Mouse (Mus musculus): ENCODE data around the gene Sptb. TPM values are rescaled to one million over a fixed set of nuclear protein-coding genes. Genes with fewer than 3 reads are reported as not detected.

The Sptb gene
- polyA plus RNA-seq, 1 experiment from 2014 or later: 0.91 TPM

DNA sequence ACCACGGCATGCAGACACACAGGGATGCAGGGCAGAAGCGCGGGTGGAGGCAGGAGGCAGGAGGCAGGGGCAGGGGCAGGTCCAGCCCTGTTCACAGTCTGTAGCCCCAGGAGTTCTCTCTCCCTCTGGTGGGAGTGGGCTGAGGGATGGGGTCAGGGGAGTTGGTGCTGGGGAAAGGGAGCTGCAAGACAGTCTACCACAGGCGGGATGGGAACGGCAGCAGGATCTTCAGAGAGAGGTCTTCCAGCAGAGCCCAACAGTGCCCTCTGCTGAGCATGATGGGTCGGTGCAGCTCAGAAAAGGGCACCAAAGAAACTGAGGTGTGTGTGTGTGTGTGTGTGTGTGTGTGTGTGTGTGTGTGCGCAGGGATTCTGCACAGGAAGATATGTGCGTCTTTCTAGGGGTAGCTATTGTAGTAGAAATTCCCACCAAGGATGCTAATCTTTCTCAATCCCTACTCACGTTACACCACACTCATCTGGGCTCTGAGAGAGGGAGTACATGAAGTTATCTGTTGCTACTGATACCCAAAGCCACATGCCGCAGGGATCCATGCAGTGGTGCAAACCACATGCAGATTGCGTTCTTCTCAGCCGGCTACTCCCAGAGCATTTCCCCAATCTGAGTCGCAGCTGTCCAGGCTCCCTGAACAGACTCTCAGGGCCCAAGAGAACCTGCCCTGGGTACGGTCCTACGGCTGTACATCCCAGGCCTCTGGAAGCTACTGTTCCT, 113.9 kb downstream of the Sptb start:
- no peak for ATAC-seq (ENCODE audit: borderline replicate concordance, extremely low read depth, low FRiP score, low TSS enrichment)
- Histone ChIP-seq H3K27ac (no peak overlapping the region), H3K9ac (no peak overlapping the region), H3K27me3 (no peaks in the 10 kb centered on the region; the same call in 1 of the 2 replicates), H3K4me3 (no peak overlapping the region), H3K4me2 (no peak overlapping the region), H3K4me1 (peaks cover 18% of the 10 kb centered on the region), H3K9me3 (no peaks in the 10 kb centered on the region), H3K36me3 (no peaks in the 10 kb centered on the region)
- WGBS: 52% methylated on average over 15 of the region's 15 CpGs

DNA sequence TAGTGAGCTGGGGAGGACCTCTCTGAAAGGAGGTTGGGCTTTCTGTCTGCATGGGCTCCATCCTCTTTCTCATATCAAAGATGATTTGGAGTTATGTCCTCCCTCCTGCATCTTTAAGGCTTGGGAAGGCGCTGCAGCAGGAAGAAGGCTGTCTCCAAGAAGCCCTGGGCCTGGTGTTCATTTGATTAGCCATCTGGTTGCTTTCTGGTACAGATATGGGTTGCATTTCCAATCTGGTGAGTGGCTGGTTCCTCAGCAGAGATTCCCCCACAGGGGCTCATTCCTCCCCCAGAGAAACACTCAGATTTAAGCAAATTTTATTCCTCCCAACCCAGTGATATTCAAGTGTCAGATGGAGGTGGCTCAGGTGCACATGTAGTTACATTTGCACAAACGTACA, 114.5 kb downstream of the Sptb start:
- Histone ChIP-seq H3K27ac (no peak overlapping the region), H3K9ac (no peak overlapping the region), H3K4me1 (peaks cover 18% of the 10 kb centered on the region), H3K4me3 (no peak overlapping the region), H3K9me3 (no peaks in the 10 kb centered on the region), H3K4me2 (no peak overlapping the region), H3K27me3 (no peaks in the 10 kb centered on the region; the same call in 1 of the 2 replicates), H3K36me3 (no peaks in the 10 kb centered on the region)
- ATAC-seq (ENCODE audit: borderline replicate concordance, extremely low read depth, low FRiP score, low TSS enrichment): no peak
- 79% methylated on average over 2 of the region's 2 CpGs for WGBS

- WGBS: 46% methylated on average over 3 of the region's 3 CpGs
- no peaks in the 10 kb centered on the region for H3K9me3 ChIP-seq
- no peak overlapping the region for H3K4me3 ChIP-seq
- no peaks in the 10 kb centered on the region for H3K36me3 ChIP-seq
- H3K4me2 ChIP-seq: no peak overlapping the region
- H3K4me1 ChIP-seq: peaks cover 25% of the 10 kb centered on the region
- H3K9ac ChIP-seq: no peak overlapping the region
- H3K27ac ChIP-seq: peak overlapping the region; percentile 84
- no peaks in the 10 kb centered on the region; the same call in 1 of the 2 replicates for H3K27me3 ChIP-seq
- peak; percentile 25; the same call in 1 of the 2 replicates for ATAC-seq (ENCODE audit: borderline replicate concordance, extremely low read depth, low FRiP score, low TSS enrichment)
These were observed 115.8 kb downstream of the Sptb start for GRCm38 (mm10) chr12:76594556-76594955.

DNA sequence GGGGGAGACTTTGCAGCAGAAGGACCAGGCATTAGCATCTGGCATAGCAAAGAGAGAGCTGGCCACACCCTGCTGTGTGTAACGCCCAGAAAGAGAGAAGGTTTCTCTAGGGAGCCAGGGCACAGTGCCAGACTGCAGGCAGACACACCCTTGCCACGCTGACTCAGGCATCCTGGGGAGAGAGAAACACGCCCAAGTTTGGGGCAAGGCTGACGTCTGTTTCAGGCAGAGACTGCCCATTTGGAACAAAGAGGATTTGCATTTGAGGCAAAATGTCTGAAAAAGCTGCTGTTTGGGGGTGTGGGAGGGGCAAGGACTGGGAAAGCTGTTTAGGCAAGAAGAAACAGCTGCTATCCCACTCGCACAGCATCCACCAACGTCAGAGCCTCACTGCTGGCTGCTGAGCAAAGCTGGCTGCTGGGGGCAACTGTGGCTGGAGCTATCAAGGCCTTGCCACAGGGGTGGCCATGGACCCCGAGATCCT, 116.5 kb downstream of the Sptb start:
- Histone ChIP-seq H3K27ac (peak overlapping the region; percentile 84), H3K9me3 (no peaks in the 10 kb centered on the region), H3K27me3 (no peaks in the 10 kb centered on the region; the same call in 1 of the 2 replicates), H3K36me3 (no peaks in the 10 kb centered on the region), H3K4me2 (peak overlapping the region; percentile 20), H3K4me1 (peaks cover 29% of the 10 kb centered on the region), H3K4me3 (no peak overlapping the region), H3K9ac (no peak overlapping the region)
- 7% methylated on average over 7 of the region's 7 CpGs for WGBS
- peak; percentile 79 for ATAC-seq (ENCODE audit: borderline replicate concordance, extremely low read depth, low FRiP score, low TSS enrichment)

DNA sequence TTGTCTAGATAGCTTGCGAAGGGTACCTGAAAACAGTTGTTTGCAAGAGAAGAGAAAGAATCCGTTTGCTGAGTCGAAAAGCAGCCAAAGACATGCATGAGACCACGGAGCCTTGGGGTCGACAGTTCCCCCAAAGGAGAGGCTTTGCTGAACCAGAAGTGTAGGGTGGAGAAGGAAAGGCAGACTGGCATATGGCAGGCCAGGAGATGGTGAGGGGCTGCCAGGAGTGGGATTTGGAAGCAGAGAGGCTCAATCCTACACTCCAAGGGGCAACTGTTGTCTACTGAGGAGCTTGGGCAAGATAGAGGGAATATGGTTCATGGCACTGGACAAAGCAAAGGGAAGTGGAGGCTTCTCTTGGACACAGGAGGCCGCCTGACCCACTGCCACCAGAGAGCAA, 117.1 kb downstream of the Sptb start:
- no peaks in the 10 kb centered on the region for H3K36me3 ChIP-seq
- H3K4me2 ChIP-seq: no peak overlapping the region
- no peak overlapping the region for H3K4me3 ChIP-seq
- no peaks in the 10 kb centered on the region for H3K9me3 ChIP-seq
- 85% methylated on average over 6 of the region's 6 CpGs for WGBS
- H3K9ac ChIP-seq: no peak overlapping the region
- H3K4me1 ChIP-seq: peaks cover 29% of the 10 kb centered on the region
- no peaks in the 10 kb centered on the region; the same call in 1 of the 2 replicates for H3K27me3 ChIP-seq
- peak overlapping the region; percentile 84; the same call in 1 of the 2 replicates for H3K27ac ChIP-seq
- ATAC-seq (ENCODE audit: borderline replicate concordance, extremely low read depth, low FRiP score, low TSS enrichment): no peak

DNA sequence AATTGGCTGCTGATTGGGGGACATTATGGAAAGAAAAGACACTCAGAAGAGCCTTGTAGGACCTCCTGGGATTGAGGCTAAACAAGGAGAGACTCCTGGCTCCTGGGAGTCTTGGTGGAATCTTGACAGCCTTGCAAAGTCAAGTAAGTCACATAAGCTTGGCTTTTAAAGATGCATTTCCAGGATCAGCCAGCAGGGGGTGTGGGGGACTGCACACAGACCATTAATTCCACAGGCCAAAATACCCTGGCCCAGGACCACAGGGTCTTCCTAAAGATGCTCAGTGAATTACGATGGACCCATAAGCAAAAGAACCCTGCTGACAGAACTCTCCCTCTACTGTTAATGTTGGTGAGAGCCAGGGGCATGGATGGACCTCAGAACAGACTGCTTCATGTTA, 118.1 kb downstream of the Sptb start:
- Histone ChIP-seq H3K9ac (no peak overlapping the region), H3K27ac (no peak overlapping the region), H3K4me3 (no peak overlapping the region), H3K27me3 (no peaks in the 10 kb centered on the region; the same call in 1 of the 2 replicates), H3K4me2 (no peak overlapping the region), H3K4me1 (peaks cover 29% of the 10 kb centered on the region), H3K9me3 (no peaks in the 10 kb centered on the region), H3K36me3 (no peaks in the 10 kb centered on the region)
- ATAC-seq (ENCODE audit: borderline replicate concordance, extremely low read depth, low FRiP score, low TSS enrichment): no peak
- 44% methylated on average over 1 of the region's 1 CpGs for WGBS

- no peak for ATAC-seq (ENCODE audit: borderline replicate concordance, extremely low read depth, low FRiP score, low TSS enrichment)
- Histone ChIP-seq H3K4me3 (no peak overlapping the region), H3K27ac (no peak overlapping the region), H3K9ac (no peak overlapping the region), H3K4me2 (no peak overlapping the region), H3K36me3 (no peaks in the 10 kb centered on the region), H3K4me1 (peaks cover 29% of the 10 kb centered on the region), H3K9me3 (no peaks in the 10 kb centered on the region), H3K27me3 (no peaks in the 10 kb centered on the region; the same call in 1 of the 2 replicates)
- WGBS: 74% methylated on average over 3 of the region's 3 CpGs
These were observed 119.3 kb downstream of the Sptb start for GRCm38 (mm10) chr12:76591037-76591436.

- Histone ChIP-seq H3K4me1 (peaks cover 25% of the 10 kb centered on the region), H3K27ac (no peak overlapping the region), H3K36me3 (no peaks in the 10 kb centered on the region), H3K9ac (no peak overlapping the region), H3K27me3 (no peaks in the 10 kb centered on the region), H3K9me3 (no peaks in the 10 kb centered on the region), H3K4me2 (no peak overlapping the region), H3K4me3 (no peak overlapping the region)
- no peak for ATAC-seq (ENCODE audit: borderline replicate concordance, extremely low read depth, low FRiP score, low TSS enrichment)
- WGBS: 27% methylated on average over 6 of the region's 6 CpGs
These were observed 120.8 kb downstream of the Sptb start for GRCm38 (mm10) chr12:76589531-76589930.

GRCm38 (mm10) chr12:76587357-76587756, 123.0 kb downstream of the Sptb start:
- 66% methylated on average over 11 of the region's 11 CpGs for WGBS
- ATAC-seq (ENCODE audit: borderline replicate concordance, extremely low read depth, low FRiP score, low TSS enrichment): no peak
- Histone ChIP-seq H3K36me3 (no peaks in the 10 kb centered on the region), H3K4me2 (no peak overlapping the region), H3K27me3 (no peaks in the 10 kb centered on the region), H3K4me1 (peaks cover 23% of the 10 kb centered on the region), H3K27ac (no peak overlapping the region), H3K9ac (no peak overlapping the region), H3K9me3 (no peaks in the 10 kb centered on the region), H3K4me3 (no peak overlapping the region)

DNA sequence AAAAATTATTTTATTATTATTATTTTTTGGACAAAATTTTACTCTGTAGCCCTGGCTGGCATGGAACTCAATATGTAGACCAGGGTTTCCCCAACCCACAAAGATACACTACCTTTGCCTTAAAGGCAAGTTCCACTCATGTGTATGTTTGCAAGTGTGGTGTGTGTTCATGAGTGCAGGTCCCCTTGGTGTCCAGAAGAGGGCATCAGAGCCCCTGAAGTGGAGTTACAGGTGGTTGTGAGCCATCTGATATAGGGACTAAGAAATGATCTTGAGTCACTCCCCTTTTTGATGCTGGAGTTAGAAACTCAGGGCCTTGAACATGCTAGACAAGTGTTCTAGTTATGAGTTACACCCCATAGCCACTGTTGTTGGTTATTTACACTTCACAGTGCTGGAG, 125.3 kb downstream of the Sptb start:
- no peak overlapping the region for H3K27ac ChIP-seq
- H3K9me3 ChIP-seq: no peaks in the 10 kb centered on the region
- H3K36me3 ChIP-seq: no peaks in the 10 kb centered on the region
- H3K4me3 ChIP-seq: no peak overlapping the region
- H3K27me3 ChIP-seq: no peaks in the 10 kb centered on the region
- no peak overlapping the region for H3K9ac ChIP-seq
- no peak overlapping the region for H3K4me2 ChIP-seq
- no peak for ATAC-seq (ENCODE audit: borderline replicate concordance, extremely low read depth, low FRiP score, low TSS enrichment)
- peaks cover 20% of the 10 kb centered on the region for H3K4me1 ChIP-seq

- 88% methylated on average over 7 of the region's 7 CpGs for WGBS
- Histone ChIP-seq H3K27me3 (no peaks in the 10 kb centered on the region), H3K27ac (no peak overlapping the region), H3K4me2 (no peak overlapping the region), H3K36me3 (no peaks in the 10 kb centered on the region), H3K4me3 (no peak overlapping the region), H3K9ac (no peak overlapping the region), H3K4me1 (peaks cover 11% of the 10 kb centered on the region), H3K9me3 (no peaks in the 10 kb centered on the region)
- ATAC-seq (ENCODE audit: borderline replicate concordance, extremely low read depth, low FRiP score, low TSS enrichment): no peak
These were observed 126.9 kb downstream of the Sptb start for GRCm38 (mm10) chr12:76583454-76583853.

DNA sequence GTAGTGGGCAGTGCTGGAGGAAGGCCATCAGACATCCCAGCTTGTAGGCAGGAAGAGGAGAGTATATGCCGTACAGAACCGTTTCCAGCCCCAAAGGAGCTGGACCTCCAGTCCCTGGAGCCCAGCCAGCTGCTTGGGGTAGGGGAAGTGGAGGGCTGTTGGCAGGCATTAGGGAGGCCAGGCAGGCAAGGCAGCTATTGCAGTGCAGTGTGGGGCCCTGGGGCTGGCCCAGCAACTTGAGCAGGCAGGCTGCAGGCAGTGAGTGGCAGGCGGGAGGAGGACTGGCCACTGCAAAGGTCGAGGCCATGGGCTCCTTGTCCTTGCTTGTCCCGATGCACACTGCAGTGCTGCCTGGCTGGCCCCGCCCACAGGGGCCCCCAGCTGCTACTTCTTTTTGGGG, 127.5 kb downstream of the Sptb start:
- Histone ChIP-seq H3K4me2 (no peak overlapping the region), H3K4me1 (peaks cover 11% of the 10 kb centered on the region), H3K36me3 (0 out of 2 replicates have a peak, but pooled peaks cover under 1% of the 10 kb centered on the region), H3K27me3 (no peaks in the 10 kb centered on the region), H3K4me3 (no peak overlapping the region), H3K9me3 (no peaks in the 10 kb centered on the region), H3K27ac (0 out of 2 replicates have a peak overlapping the region, but pooled peaks have one; percentile 22), H3K9ac (no peak overlapping the region)
- ATAC-seq (ENCODE audit: borderline replicate concordance, extremely low read depth, low FRiP score, low TSS enrichment): peak; percentile 79; the same call in 1 of the 2 replicates
- 6% methylated on average over 6 of the region's 6 CpGs for WGBS
